Mouse (Mus musculus): ENCODE measurements around the gene Egln3. TPM values are rescaled to one million over a fixed set of nuclear protein-coding genes. Genes with fewer than 3 reads are reported as not detected.

The Egln3 gene
- polyA plus RNA-seq, 1 experiment from 2014 or later: 12.1 TPM

DNA sequence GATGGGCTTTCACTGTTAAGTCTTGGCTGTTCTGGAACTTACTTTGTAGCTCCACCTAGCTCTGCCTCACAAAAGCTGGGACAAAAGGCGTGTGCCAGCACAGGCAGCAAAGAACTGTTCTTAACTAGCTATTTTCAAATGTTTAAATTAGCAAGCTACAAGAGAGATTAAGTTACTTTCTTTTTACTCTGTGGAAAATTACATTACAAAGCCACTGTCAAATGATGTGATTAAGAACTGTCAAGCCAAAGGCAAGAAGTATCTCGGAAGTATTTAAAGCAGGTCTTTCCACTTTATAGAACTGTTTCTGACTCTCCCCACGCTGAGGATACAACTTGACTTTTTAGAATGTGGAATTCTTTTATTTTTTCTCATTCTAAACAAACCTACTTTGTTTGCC, 21.4 kb upstream of the Egln3 start:
- TF ChIP-seq EP300 (IDR thresholded peaks at IDR 0.05; ENCODE audit: low read depth) (no peak), CTCF (IDR thresholded peaks at IDR 0.05; ENCODE audit: low read depth) (no peak)
- H3K4me1 ChIP-seq (ENCODE audit: insufficient read depth): no peaks in the 10 kb centered on the region
- H3K36me3 ChIP-seq (replicated peaks; ENCODE audit: insufficient read depth, low read length): no peaks in the 10 kb centered on the region
- DNase-seq: no peak
- H3K4me2 ChIP-seq (ENCODE audit: low read depth, low read length): no peak overlapping the region
- H3K27ac ChIP-seq (ENCODE audit: low read depth): no peak overlapping the region
- no peaks in the 10 kb centered on the region for H3K27me3 ChIP-seq (ENCODE audit: insufficient read depth, low read length)
- H3K9me3 ChIP-seq (ENCODE audit: low read length): no peaks in the 10 kb centered on the region
- no peak overlapping the region for H3K9ac ChIP-seq (replicated peaks)
- H3K4me3 ChIP-seq (ENCODE audit: low read depth, low read length): no peak overlapping the region
- ATAC-seq: no peak
- WGBS (ENCODE audit: insufficient replicate concordance): 69% methylated on average over 3 of the region's 3 CpGs

DNA sequence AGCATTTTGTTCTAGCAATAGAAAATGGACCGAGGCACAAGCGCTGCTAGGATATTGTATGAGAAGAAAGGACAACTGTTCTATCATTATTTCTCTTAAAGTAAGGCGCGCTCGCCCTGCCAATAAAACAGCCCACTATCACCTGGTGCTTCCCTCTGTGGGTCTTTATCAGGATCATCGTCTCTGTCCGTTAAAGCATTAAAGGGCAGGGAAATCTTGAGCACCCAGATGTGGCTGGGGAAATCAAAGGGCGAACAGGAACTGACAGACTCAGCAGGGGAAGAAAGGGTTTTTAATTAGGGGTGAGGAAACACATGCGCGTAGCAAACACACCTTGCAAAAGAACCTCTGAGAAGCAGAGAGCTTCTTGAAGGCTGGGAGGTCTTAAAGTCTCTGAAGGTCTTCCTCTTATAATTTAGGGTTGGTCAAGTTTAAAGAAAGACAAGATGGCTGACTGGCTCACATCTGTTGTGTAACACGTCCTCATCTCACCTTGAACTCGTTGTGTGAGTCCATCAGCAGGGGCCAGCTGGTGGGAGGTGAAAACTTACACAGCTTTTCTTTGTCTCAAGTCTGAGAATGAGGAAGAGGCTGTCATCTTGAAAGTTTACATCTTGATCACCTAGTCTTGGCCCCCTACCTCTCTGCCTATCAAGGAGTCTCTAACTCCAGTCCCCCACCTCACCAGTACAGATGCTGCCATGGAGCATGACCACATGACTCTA, 18.5 kb upstream of the Egln3 start:
- H3K27ac ChIP-seq (ENCODE audit: low read depth): no peak overlapping the region
- WGBS (ENCODE audit: insufficient replicate concordance): 51% methylated on average over 12 of the region's 12 CpGs
- H3K4me2 ChIP-seq (ENCODE audit: low read depth, low read length): no peak overlapping the region
- H3K4me3 ChIP-seq (ENCODE audit: low read depth, low read length): no peak overlapping the region
- ATAC-seq (no peak), DNase-seq (no peak)
- H3K27me3 ChIP-seq (ENCODE audit: insufficient read depth, low read length): no peaks in the 10 kb centered on the region
- no peak overlapping the region for H3K9ac ChIP-seq (replicated peaks)
- H3K9me3 ChIP-seq (ENCODE audit: low read length): no peaks in the 10 kb centered on the region
- no peaks in the 10 kb centered on the region for H3K36me3 ChIP-seq (replicated peaks; ENCODE audit: insufficient read depth, low read length)
- no peaks in the 10 kb centered on the region for H3K4me1 ChIP-seq (ENCODE audit: insufficient read depth)
- no peak for TF ChIP-seq EP300 (IDR thresholded peaks at IDR 0.05; ENCODE audit: low read depth)

DNA sequence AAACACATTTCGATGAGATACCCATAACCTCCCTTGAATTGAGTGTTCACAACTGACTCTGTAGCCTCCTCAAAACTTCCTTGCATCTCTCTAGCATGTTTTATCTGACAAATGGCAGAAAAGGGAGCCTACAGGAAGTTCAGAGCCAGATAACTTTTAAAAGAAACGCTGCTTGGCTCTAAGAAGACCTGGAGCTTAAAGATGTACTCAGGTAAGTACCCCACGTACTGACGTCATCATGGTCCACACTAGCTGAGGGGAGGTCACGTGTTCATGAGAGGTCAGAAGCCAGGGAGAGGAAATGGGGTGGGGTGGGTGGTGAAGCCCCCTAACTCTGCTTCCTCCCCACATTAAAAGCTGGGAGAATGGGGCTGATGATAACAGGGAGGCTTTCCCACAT, 13.0 kb upstream of the Egln3 start:
- H3K4me3 ChIP-seq (ENCODE audit: low read depth, low read length): no peak overlapping the region
- H3K4me2 ChIP-seq (ENCODE audit: low read depth, low read length): no peak overlapping the region
- no peak overlapping the region for H3K9ac ChIP-seq (replicated peaks)
- H3K27me3 ChIP-seq (ENCODE audit: insufficient read depth, low read length): no peaks in the 10 kb centered on the region
- no peaks in the 10 kb centered on the region for H3K4me1 ChIP-seq (ENCODE audit: insufficient read depth)
- H3K36me3 ChIP-seq (replicated peaks; ENCODE audit: insufficient read depth, low read length): no peaks in the 10 kb centered on the region
- 0 out of 2 replicates have a peak, but pooled peaks cover 2% of the 10 kb centered on the region for H3K9me3 ChIP-seq (ENCODE audit: low read length)
- 47% methylated on average over 5 of the region's 5 CpGs for WGBS (ENCODE audit: insufficient replicate concordance)
- no peak overlapping the region for H3K27ac ChIP-seq (ENCODE audit: low read depth)
- no peak for TF ChIP-seq CTCF (IDR thresholded peaks at IDR 0.05; ENCODE audit: low read depth)
- DNase-seq (no peak), ATAC-seq (no peak)

DNA sequence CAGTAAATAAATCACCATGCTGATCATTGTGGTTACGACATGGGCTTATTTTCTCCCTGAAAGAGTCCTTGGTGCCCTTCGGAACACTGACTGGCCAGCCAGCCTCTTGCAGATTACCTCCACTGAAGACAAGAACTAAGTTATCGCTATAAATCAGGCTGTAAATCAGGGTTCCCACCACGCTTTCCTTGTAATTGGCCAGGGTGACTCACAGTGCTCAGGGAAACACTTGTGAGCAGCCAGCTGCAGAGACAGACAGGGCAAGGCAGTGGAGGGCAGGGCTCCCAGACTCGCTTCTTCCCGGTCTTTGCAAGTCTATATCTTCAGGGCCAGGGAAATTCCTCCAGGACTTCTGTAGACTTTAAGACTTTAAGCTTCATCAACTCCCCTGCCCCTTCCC, 10.8 kb upstream of the Egln3 start:
- ATAC-seq (no peak), DNase-seq (no peak)
- WGBS (ENCODE audit: insufficient replicate concordance): 59% methylated on average over 6 of the region's 6 CpGs
- Histone ChIP-seq H3K27me3 (ENCODE audit: insufficient read depth, low read length) (no peaks in the 10 kb centered on the region), H3K4me1 (ENCODE audit: insufficient read depth) (no peaks in the 10 kb centered on the region), H3K9ac (replicated peaks) (no peak overlapping the region), H3K27ac (ENCODE audit: low read depth) (no peak overlapping the region), H3K9me3 (ENCODE audit: low read length) (0 out of 2 replicates have a peak, but pooled peaks cover 2% of the 10 kb centered on the region), H3K4me2 (ENCODE audit: low read depth, low read length) (no peak overlapping the region), H3K4me3 (ENCODE audit: low read depth, low read length) (no peak overlapping the region), H3K36me3 (replicated peaks; ENCODE audit: insufficient read depth, low read length) (no peaks in the 10 kb centered on the region)
- TF ChIP-seq CTCF (IDR thresholded peaks at IDR 0.05; ENCODE audit: low read depth): no peak
- no peak for TF ChIP-seq EP300 (IDR thresholded peaks at IDR 0.05; ENCODE audit: low read depth)

- TF ChIP-seq CTCF (IDR thresholded peaks at IDR 0.05; ENCODE audit: low read depth) (no peak), EP300 (IDR thresholded peaks at IDR 0.05; ENCODE audit: low read depth) (no peak)
- Histone ChIP-seq H3K9me3 (ENCODE audit: low read length) (0 out of 2 replicates have a peak, but pooled peaks cover 2% of the 10 kb centered on the region), H3K4me3 (ENCODE audit: low read depth, low read length) (no peak overlapping the region), H3K27ac (ENCODE audit: low read depth) (no peak overlapping the region), H3K4me2 (ENCODE audit: low read depth, low read length) (no peak overlapping the region), H3K27me3 (ENCODE audit: insufficient read depth, low read length) (no peaks in the 10 kb centered on the region), H3K4me1 (ENCODE audit: insufficient read depth) (no peaks in the 10 kb centered on the region; the same call in 1 of the 2 replicates), H3K36me3 (replicated peaks; ENCODE audit: insufficient read depth, low read length) (no peaks in the 10 kb centered on the region), H3K9ac (replicated peaks) (no peak overlapping the region)
- no peak for DNase-seq
- ATAC-seq: no peak
- WGBS (ENCODE audit: insufficient replicate concordance): 62% methylated on average over 4 of the region's 4 CpGs
Observed at GRCm38 (mm10) chr12:54213871-54214270, 10.2 kb upstream of the Egln3 start.

DNA sequence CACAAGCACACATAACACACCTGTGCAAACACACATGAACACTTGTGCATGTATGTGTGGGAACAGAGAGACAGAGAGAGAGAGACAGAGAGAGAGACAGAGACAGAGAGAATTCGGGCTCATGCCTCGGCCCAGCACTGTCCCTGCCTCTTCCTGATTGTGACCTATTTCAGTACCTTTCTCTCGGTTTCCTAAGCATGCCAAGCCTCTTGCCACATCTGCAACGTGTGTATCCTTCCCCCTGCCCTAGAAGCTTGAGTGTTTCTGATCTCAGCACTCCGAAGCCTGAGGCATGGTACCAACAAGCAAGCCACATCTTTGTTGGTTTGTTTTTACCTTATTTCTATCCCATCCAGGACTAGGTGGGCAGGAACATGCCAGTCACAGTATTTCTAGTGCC, 9.6 kb upstream of the Egln3 start:
- TF ChIP-seq CTCF (IDR thresholded peaks at IDR 0.05; ENCODE audit: low read depth) (no peak), EP300 (IDR thresholded peaks at IDR 0.05; ENCODE audit: low read depth) (no peak)
- ATAC-seq: no peak
- Histone ChIP-seq H3K9me3 (ENCODE audit: low read length) (0 out of 2 replicates have a peak, but pooled peaks cover 2% of the 10 kb centered on the region), H3K36me3 (replicated peaks; ENCODE audit: insufficient read depth, low read length) (no peaks in the 10 kb centered on the region), H3K27ac (ENCODE audit: low read depth) (no peak overlapping the region), H3K4me2 (ENCODE audit: low read depth, low read length) (no peak overlapping the region), H3K4me3 (ENCODE audit: low read depth, low read length) (no peak overlapping the region), H3K4me1 (ENCODE audit: insufficient read depth) (no peaks in the 10 kb centered on the region; the same call in 1 of the 2 replicates), H3K9ac (replicated peaks) (no peak overlapping the region), H3K27me3 (ENCODE audit: insufficient read depth, low read length) (no peaks in the 10 kb centered on the region)
- 37% methylated on average over 5 of the region's 5 CpGs for WGBS (ENCODE audit: insufficient replicate concordance)
- DNase-seq: no peak
